Mouse (Mus musculus) kidney, adult 2 months (tissue): Measurements from ENCODE around the gene Ccdc85b. TPM values are rescaled to one million over a fixed set of nuclear protein-coding genes. Genes with fewer than 3 reads are reported as not detected.
"Not testable (repeated sequence)": the region's sequence is repeated elsewhere in the genome, so short reads cannot be mapped to it uniquely, and the experiment has no call there.

Experiments
- DNase-seq: peaks from one replicate; pipeline ENCODE4 v3.0.0; 2021
- H3K27ac ChIP-seq: fragments of 200-500 bp; 2 replicates; pipeline ENCODE4 v1.5.1; 2012; ENCODE audit warnings: low read depth, low read length, control low read depth, inconsistent platforms; ENCODE audit not compliant: insufficient read depth
- H3K27me3 ChIP-seq: fragments of 200-500 bp; replicated peaks from 2 replicates; pipeline ENCODE4 v1.6.1; 2012; ENCODE audit warnings: mild to moderate bottlenecking, moderate library complexity, low read length, inconsistent platforms; ENCODE audit not compliant: control insufficient read depth, insufficient read depth
- H3K36me3 ChIP-seq: fragments of 200-500 bp; 2 replicates; pipeline ENCODE4 v1.6.1; 2012; ENCODE audit warnings: mild to moderate bottlenecking, moderate library complexity, low read length, inconsistent platforms; ENCODE audit not compliant: control insufficient read depth, insufficient read depth
- H3K4me1 ChIP-seq: fragments of 200-500 bp; 2 replicates; pipeline ENCODE4 v1.6.1; 2011; ENCODE audit warnings: low read length; ENCODE audit not compliant: control insufficient read depth, insufficient read depth
- H3K4me3 ChIP-seq: fragments of 200-500 bp; 2 replicates; pipeline ENCODE4 v1.5.1; 2011; ENCODE audit warnings: mild to moderate bottlenecking, low read depth, low read length, control low read depth; ENCODE audit not compliant: insufficient read depth
- CTCF ChIP-seq: fragments of 200-500 bp; conservative IDR thresholded peaks from 2 replicates; pipeline ENCODE4 v1.5.1; 2011; ENCODE audit warnings: low read depth, mild to moderate bottlenecking, control low read depth, low read length, moderate library complexity, mixed read lengths; ENCODE audit not compliant: insufficient read depth, insufficient read length
- POLR2A ChIP-seq: fragments of 200-500 bp; IDR thresholded peaks from one replicate; pipeline ENCODE4 v1.6.1; 2011; ENCODE audit warnings: low read depth, low read length, control low read depth
- WGBS: fragments of 180-500 bp; shearing (Covaris S2); methylation state at CpG from one replicate; pipeline ENCODE4 v1.1.7; 2018; 5-methylcytosine and 5-hydroxymethylcytosine counted together
- polyA plus RNA-seq: library from polyadenylated mRNA; depleted of rRNA; stranded (reverse); fragments of >200 nt; gene quantifications from 2 replicates; pipeline ENCODE4 v1.2.3, GENCODE M21; 2012; rRNA removed

The Ccdc85b gene
- 5.0 and 5.8 TPM in 2 replicates for polyA plus RNA-seq

DNA sequence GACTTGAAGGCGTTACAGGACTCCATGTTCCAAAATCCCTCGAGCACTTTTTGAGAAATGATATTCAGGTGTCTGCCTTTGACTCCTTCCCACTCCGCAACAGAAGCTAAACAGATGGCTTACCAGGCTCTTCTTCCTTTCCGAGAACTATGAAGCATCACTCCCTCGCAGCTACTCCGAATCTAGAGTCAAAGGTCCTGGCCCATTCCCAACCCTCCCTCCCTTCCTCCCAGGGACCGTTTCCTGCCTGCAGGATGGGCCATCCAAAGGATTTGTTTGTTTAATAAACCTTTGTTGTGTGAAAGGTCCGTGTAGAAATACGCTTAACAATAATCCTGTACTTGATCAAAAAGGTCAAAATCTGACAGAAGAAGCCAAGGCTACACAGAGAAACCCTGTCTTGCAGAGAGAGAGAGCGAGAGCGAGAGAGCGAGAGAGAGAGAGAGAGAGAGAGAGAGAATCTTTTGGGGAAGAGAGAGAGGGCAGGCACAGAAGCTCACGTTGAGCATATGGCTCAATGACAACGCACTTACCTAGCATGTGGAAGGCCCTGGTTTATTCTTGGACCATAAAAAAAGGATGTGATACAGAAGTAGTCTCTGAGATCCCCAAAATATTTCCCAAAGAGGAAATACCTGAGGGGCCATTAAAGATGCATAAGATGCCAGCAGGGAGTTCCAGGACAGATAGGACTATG is at the start of gene Ccdc85b:
Gene Ccdc85b (minus strand): TSS at position 149 of the 697 bp plus-strand sequence.
- Histone ChIP-seq H3K4me3 (peak within 1 kb of the TSS; percentile 61), H3K27ac (peak within 1 kb of the TSS; percentile 84), H3K4me1 (peaks cover 2% of the 10 kb centered on the region; the same call in 1 of the 2 replicates), H3K36me3 (0 out of 2 replicates have a peak, but pooled peaks cover 1% of the 10 kb centered on the region), H3K27me3 (no peaks in the 10 kb centered on the region)
- no peak for TF ChIP-seq CTCF
- no peak for TF ChIP-seq POLR2A
- no peak for DNase-seq
- WGBS = 8% methylated on average over 14 of the region's 14 CpGs

DNA sequence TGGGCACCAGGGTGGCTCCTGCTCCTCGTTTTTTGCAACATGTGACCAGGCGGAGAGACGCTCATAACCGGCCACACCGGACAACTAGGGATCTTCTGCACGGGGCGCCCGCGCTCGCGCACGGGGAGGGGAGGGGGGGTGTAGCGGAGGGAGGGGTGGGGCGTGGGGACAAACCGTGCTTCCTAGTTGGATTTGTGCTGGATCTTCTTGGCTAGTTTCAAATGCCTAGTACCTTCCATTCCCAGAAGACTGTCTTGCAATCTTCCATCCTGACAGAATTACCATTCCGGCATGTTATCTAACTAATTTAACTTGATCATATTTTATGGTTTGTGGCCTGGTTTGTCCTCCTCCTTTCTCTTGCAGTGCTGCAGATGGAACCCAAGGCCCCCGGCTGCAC is 46.0 kb upstream of the Ccdc85b start, which contains the start of gene 1700020D05Rik:
Gene 1700020D05Rik (minus strand): TSS at position 101 of the 400 bp plus-strand sequence.
- Histone ChIP-seq H3K4me1 (no peaks in the 10 kb centered on the region), H3K4me3 (no peak within 1 kb of the TSS), H3K27ac (no peak within 1 kb of the TSS), H3K27me3 (no peaks in the 10 kb centered on the region), H3K36me3 (no peaks in the 10 kb centered on the region)
- WGBS = 55% methylated on average over 17 of the region's 17 CpGs
- TF ChIP-seq POLR2A (no peak), CTCF (no peak)
- DNase-seq = no peak

GRCm38 (mm10) chr19:5500330-5500875 is 42.7 kb upstream of the Ccdc85b start:
- DNase-seq = no peak
- Histone ChIP-seq H3K27ac (no peak overlapping the region), H3K4me1 (no peaks in the 10 kb centered on the region), H3K36me3 (no peaks in the 10 kb centered on the region), H3K27me3 (no peaks in the 10 kb centered on the region), H3K4me3 (no peak overlapping the region)
- 84% methylated on average over 2 of the region's 2 CpGs for WGBS
- TF ChIP-seq CTCF (no peak), POLR2A (no peak)

DNA sequence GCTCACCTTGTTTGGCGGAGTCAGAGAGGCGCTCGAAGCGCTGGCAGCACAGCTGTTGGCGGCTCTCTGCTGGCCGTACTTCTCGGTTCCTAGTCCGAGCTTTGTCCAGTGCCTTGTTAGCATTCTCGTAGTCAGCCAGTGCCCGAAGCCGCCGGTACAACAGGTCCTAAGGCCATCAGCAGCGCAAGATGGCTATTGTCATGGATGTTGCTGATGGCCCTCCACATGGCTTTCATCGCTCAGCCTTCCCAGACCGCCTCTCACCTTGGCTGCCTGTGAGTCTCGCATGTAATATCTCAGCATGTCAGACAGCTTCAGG is 38.3 kb upstream of the Ccdc85b start:
- H3K27me3 ChIP-seq = no peaks in the 10 kb centered on the region
- peaks cover 2% of the 10 kb centered on the region; the same call in 1 of the 2 replicates for H3K36me3 ChIP-seq
- H3K27ac ChIP-seq = no peak overlapping the region
- no peak overlapping the region for H3K4me3 ChIP-seq
- TF ChIP-seq POLR2A (no peak), CTCF (no peak)
- 88% methylated on average over 16 of the region's 16 CpGs for WGBS
- peaks cover 5% of the 10 kb centered on the region; the same call in 1 of the 2 replicates for H3K4me1 ChIP-seq
- DNase-seq = no peak

- WGBS = 87% methylated on average over 12 of the region's 12 CpGs
- Histone ChIP-seq H3K4me3 (no peak overlapping the region), H3K36me3 (peaks cover 2% of the 10 kb centered on the region; the same call in 1 of the 2 replicates), H3K27me3 (no peaks in the 10 kb centered on the region), H3K4me1 (peaks cover 5% of the 10 kb centered on the region; the same call in 1 of the 2 replicates), H3K27ac (no peak overlapping the region)
- TF ChIP-seq CTCF (no peak), POLR2A (no peak)
- DNase-seq = no peak
Measured at GRCm38 (mm10) chr19:5495353-5496051, 37.8 kb upstream of the Ccdc85b start.

- 62% methylated on average over 3 of the region's 3 CpGs for WGBS
- DNase-seq = peak; percentile 70
- no peak for TF ChIP-seq POLR2A
- no peak for TF ChIP-seq CTCF
- H3K4me1 ChIP-seq = peaks cover 5% of the 10 kb centered on the region; the same call in 1 of the 2 replicates
- H3K27ac ChIP-seq = no peak overlapping the region
- H3K36me3 ChIP-seq = peaks cover 2% of the 10 kb centered on the region; the same call in 1 of the 2 replicates
- no peak overlapping the region for H3K4me3 ChIP-seq
- H3K27me3 ChIP-seq = no peaks in the 10 kb centered on the region
Measured at GRCm38 (mm10) chr19:5494314-5494713, 36.6 kb upstream of the Ccdc85b start.

DNA sequence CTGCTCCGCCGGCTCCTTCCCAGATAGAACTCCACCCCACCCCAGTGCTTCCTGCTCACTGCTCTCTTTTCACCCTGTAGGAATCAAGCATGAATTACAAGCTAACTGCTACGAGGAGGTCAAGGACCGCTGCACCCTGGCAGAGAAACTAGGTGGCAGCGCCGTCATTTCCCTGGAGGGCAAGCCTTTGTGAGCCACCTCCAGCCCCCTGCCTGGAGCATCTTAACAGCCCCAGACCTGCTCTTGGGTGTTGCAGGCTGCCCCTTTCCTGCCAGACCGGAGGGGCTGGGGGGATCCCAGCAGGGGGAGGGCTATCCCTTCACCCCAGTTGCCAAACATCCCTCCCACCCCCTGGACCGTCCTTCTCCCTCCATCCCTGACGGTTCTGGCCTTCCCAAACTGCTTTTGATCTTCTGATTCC is 35.6 kb upstream of the Ccdc85b start:
- peak; percentile 48 for DNase-seq
- H3K36me3 ChIP-seq, H3K4me3 ChIP-seq, H3K27me3 ChIP-seq, H3K27ac ChIP-seq, H3K4me1 ChIP-seq: not testable (repeated sequence)
- 28% methylated on average over 9 of the region's 9 CpGs for WGBS
